Mouse (Mus musculus) kidney, adult 2 months (tissue): ENCODE results near the gene Bhlha9. TPM values are rescaled to one million over a fixed set of nuclear protein-coding genes. Genes with fewer than 3 reads are reported as not detected.

Experiments used
- DNase-seq: peaks from one replicate; pipeline ENCODE4 v3.0.0; 2021
- H3K27ac ChIP-seq: fragments of 200-500 bp; 2 replicates; pipeline ENCODE4 v1.5.1; 2012; ENCODE audit warnings: low read depth, low read length, control low read depth, inconsistent platforms; ENCODE audit not compliant: insufficient read depth
- H3K27me3 ChIP-seq: fragments of 200-500 bp; replicated peaks from 2 replicates; pipeline ENCODE4 v1.6.1; 2012; ENCODE audit warnings: mild to moderate bottlenecking, moderate library complexity, low read length, inconsistent platforms; ENCODE audit not compliant: control insufficient read depth, insufficient read depth
- H3K36me3 ChIP-seq: fragments of 200-500 bp; 2 replicates; pipeline ENCODE4 v1.6.1; 2012; ENCODE audit warnings: mild to moderate bottlenecking, moderate library complexity, low read length, inconsistent platforms; ENCODE audit not compliant: control insufficient read depth, insufficient read depth
- H3K4me1 ChIP-seq: fragments of 200-500 bp; 2 replicates; pipeline ENCODE4 v1.6.1; 2011; ENCODE audit warnings: low read length; ENCODE audit not compliant: control insufficient read depth, insufficient read depth
- H3K4me3 ChIP-seq: fragments of 200-500 bp; 2 replicates; pipeline ENCODE4 v1.5.1; 2011; ENCODE audit warnings: mild to moderate bottlenecking, low read depth, low read length, control low read depth; ENCODE audit not compliant: insufficient read depth
- CTCF ChIP-seq: fragments of 200-500 bp; conservative IDR thresholded peaks from 2 replicates; pipeline ENCODE4 v1.5.1; 2011; ENCODE audit warnings: low read depth, mild to moderate bottlenecking, control low read depth, low read length, moderate library complexity, mixed read lengths; ENCODE audit not compliant: insufficient read depth, insufficient read length
- POLR2A ChIP-seq: fragments of 200-500 bp; IDR thresholded peaks from one replicate; pipeline ENCODE4 v1.6.1; 2011; ENCODE audit warnings: low read depth, low read length, control low read depth
- WGBS: fragments of 180-500 bp; shearing (Covaris S2); methylation state at CpG from one replicate; pipeline ENCODE4 v1.1.7; 2018; 5-methylcytosine and 5-hydroxymethylcytosine counted together
- polyA plus RNA-seq: library from polyadenylated mRNA; depleted of rRNA; stranded (reverse); fragments of >200 nt; gene quantifications from 2 replicates; pipeline ENCODE4 v1.2.3, GENCODE M21; 2012; rRNA removed

Bhlha9 gene
- not detected in 2 replicates for polyA plus RNA-seq

DNA sequence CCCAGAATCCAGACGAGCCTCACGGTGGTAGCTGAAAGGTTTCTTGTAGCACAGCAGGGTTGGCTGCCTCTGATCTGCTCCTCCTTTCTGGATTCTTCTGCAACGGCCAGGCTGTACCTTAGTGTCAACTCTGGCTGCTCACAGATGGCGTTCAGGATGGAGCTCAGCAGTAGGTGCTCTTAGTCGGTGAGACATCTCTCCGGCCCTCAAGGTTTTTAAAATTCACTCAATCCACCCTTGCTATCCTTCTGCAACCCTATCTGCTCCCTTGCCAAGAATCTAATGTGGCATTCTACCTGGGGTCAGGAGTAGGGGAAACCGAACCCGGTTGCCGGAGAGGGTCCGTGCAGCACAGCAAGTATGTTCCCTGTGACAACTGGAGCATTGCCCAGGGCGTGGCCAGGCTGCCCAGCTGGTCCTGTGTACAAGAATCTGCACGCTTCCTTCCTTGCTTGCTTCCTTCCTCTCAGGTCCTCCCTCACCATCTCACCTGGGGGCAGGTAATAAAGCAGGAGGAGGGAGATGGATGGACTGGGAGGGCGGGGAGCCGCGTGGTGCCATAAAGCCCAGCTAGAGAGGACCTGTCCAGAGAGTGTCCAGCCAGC, at the start of gene Bhlha9:
Bhlha9 (plus strand) TSS at position 600 of the 605 bp plus-strand sequence.
- H3K27me3 ChIP-seq = no peaks in the 10 kb centered on the region; the same call in 1 of the 2 replicates
- 62% methylated on average over 15 of the region's 15 CpGs for WGBS
- TF ChIP-seq CTCF (no peak), POLR2A (no peak)
- H3K4me3 ChIP-seq = no peak within 1 kb of the TSS
- no peaks in the 10 kb centered on the region for H3K36me3 ChIP-seq
- H3K4me1 ChIP-seq = no peaks in the 10 kb centered on the region
- DNase-seq = no peak
- no peak within 1 kb of the TSS for H3K27ac ChIP-seq

DNA sequence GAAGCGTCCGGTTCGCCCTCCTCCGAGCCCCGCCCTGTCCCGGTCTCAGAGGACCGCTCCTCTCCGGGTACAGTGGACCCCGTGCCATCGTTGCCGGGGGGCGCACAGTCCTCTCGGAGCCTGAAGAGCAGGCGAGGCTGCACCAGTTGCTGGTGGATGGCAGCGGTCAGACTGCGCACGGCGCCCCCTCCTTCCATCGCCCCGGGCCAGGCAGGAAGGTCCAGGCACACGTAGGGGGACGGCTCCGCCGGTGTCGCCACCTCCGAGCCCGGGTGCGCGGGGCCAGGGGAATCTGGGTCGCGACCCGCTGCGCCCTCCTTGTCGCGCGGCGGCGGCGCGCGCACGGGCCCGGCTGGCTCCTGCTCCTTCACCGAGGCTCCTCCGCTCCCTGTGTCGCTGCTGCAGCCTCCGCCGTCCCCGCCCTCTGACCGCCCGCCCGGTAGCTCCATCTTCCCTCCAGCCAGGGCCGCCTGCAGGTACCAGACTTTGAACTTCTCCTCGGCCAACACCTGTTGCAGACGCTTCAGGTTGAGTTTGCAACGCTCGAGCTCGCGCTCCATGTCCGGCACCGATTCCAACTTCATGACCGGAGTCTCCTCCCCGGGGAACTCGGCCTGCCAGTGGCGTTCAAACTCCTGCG, 49.6 kb upstream of the Bhlha9 start:
- Histone ChIP-seq H3K4me1 (no peaks in the 10 kb centered on the region), H3K27me3 (no peaks in the 10 kb centered on the region), H3K4me3 (peak overlapping the region; percentile 66), H3K27ac (no peak overlapping the region), H3K36me3 (no peaks in the 10 kb centered on the region)
- peak; percentile 63 for DNase-seq
- WGBS = under 1% methylated on average over 54 of the region's 66 CpGs
- no peak for TF ChIP-seq POLR2A
- no peak for TF ChIP-seq CTCF

DNA sequence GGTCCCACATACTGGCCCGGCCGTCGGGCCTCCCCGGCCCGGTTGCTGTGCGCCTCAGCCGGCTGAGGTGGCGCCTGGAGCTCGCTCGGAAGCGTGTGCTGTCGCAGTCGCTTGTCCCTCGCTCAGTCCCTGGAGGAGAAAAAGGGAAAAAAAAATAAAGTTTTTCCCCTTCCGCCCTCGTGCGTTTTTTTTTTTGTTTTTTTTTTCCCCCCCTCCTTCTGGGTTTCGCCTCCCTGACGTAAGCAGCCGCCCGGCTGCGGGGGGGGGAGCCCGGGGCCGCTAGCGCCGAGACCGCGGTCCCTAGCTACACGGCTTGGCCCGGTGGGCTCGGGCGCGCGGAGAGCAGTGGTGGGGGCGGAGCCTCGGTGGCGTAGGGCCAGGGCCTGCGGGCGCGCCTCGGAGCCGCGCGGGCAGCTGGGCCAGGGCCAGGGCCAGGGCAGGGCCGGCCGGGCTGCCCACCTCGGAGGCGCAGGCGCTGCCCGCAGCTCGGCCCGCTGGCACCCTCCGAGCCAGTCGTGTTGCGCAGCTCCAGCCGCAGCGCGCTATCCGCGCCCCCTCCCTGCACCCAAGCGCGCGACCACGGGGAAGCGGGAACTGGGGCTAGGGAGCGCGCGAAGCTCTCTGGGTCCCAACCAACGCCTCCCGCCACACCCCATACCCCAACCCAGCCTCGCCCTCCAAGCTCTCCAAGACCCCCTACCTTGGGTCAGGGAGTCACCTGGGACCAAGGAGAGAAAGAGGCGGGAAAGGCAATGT, 48.9 kb upstream of the Bhlha9 start:
- TF ChIP-seq CTCF (no peak), POLR2A (no peak)
- WGBS = 2% methylated on average over 72 of the region's 72 CpGs
- DNase-seq = peak; percentile 68
- Histone ChIP-seq H3K4me3 (peak overlapping the region; percentile 66), H3K4me1 (no peaks in the 10 kb centered on the region), H3K27ac (no peak overlapping the region), H3K27me3 (no peaks in the 10 kb centered on the region), H3K36me3 (no peaks in the 10 kb centered on the region)

DNA sequence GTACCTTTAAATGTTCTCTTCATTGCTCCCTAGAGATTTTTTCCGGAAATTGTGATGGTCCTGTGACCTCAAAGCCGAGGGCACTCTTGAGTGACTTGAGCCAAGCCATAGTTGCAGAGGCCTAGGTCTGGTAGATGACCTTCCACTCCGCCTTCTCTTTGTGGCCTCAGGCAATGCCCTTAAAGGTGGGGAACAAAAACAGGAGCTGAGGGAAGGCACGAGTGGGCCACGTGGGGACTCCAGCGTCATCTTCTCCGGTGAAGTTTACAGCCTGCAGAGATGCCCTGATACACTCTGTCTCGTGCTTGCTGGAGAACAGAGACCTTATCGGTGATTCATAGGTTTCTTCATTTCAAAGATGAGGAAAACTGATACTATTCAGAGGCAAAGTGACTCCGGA, 48.2 kb upstream of the Bhlha9 start:
- H3K36me3 ChIP-seq = no peaks in the 10 kb centered on the region
- H3K4me3 ChIP-seq = no peak overlapping the region
- H3K4me1 ChIP-seq = no peaks in the 10 kb centered on the region
- no peaks in the 10 kb centered on the region for H3K27me3 ChIP-seq
- H3K27ac ChIP-seq = no peak overlapping the region
- 70% methylated on average over 10 of the region's 10 CpGs for WGBS
- TF ChIP-seq POLR2A = no peak
- no peak for TF ChIP-seq CTCF
- DNase-seq = no peak

DNA sequence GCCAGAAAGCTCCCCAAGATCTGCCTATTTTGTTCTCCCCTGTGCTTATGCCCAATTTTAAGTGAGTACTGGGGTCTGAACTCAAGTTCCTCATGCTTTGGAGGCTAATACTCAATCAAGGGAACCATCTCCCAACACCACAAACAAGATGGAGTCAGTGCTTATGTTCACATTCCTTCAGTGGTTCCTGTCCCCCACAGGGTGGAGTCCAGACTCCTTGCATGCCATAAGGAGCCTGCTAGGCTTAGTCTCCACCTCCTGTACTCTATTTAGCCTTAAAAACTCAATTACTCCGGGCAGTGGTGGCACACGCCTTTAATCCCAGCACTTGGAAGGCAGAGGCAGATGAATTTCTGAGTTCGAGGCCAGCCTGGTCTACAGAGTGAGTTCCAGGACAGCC, 47.4 kb upstream of the Bhlha9 start:
- 78% methylated on average over 3 of the region's 3 CpGs for WGBS
- no peak overlapping the region for H3K4me3 ChIP-seq
- TF ChIP-seq CTCF = no peak
- no peak for TF ChIP-seq POLR2A
- no peaks in the 10 kb centered on the region for H3K27me3 ChIP-seq
- no peak overlapping the region for H3K27ac ChIP-seq
- no peaks in the 10 kb centered on the region for H3K4me1 ChIP-seq
- DNase-seq = no peak
- no peaks in the 10 kb centered on the region for H3K36me3 ChIP-seq

DNA sequence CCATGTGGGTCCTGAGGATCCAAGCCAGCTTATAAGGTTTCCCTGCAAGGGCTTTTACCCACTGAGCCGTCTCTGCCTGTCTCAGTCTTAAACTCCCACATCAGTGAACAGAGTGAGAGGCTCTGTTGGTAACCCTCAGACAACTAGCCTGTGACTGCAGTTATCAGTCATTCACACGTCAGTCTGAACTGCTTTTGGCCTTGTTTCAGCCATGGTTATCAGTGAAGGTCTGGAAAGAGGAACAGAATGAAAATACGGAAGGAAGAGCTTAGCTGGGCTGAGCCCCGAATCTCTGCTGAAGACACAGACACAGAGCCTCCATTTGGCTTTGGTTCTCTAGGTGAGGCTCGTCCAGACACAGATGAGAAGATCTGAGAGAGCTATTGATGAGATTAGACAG, 43.7 kb upstream of the Bhlha9 start:
- Histone ChIP-seq H3K27ac (no peak overlapping the region), H3K4me3 (no peak overlapping the region), H3K4me1 (no peaks in the 10 kb centered on the region), H3K36me3 (no peaks in the 10 kb centered on the region), H3K27me3 (no peaks in the 10 kb centered on the region)
- TF ChIP-seq POLR2A (no peak), CTCF (no peak)
- no peak for DNase-seq
- 81% methylated on average over 5 of the region's 5 CpGs for WGBS

DNA sequence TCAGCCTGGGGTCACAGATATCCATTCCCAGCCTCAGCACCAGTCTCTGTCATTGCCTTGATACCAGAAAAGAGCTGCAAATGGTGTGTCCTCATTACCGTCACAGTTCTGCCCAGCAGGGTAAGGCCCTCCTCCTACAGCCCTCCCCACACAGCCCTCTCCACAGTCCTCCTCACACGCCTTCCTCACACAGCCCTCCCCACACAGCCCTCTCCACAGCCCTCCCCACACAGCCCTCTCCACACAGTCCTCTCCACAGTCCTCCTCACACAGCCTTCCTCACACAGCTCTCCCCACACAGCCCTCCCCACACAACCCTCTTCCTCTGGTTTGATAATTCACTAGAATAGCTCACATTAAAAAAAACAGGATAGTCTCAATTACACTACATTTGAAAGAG, 42.2 kb upstream of the Bhlha9 start:
- Histone ChIP-seq H3K27me3 (no peaks in the 10 kb centered on the region), H3K4me3 (no peak overlapping the region), H3K27ac (no peak overlapping the region), H3K4me1 (no peaks in the 10 kb centered on the region), H3K36me3 (no peaks in the 10 kb centered on the region)
- WGBS = 50% methylated on average over 2 of the region's 2 CpGs
- TF ChIP-seq POLR2A = no peak
- no peak for TF ChIP-seq CTCF
- DNase-seq = no peak
